Mouse (Mus musculus): ENCODE measurements around the gene Morc3.

DNA sequence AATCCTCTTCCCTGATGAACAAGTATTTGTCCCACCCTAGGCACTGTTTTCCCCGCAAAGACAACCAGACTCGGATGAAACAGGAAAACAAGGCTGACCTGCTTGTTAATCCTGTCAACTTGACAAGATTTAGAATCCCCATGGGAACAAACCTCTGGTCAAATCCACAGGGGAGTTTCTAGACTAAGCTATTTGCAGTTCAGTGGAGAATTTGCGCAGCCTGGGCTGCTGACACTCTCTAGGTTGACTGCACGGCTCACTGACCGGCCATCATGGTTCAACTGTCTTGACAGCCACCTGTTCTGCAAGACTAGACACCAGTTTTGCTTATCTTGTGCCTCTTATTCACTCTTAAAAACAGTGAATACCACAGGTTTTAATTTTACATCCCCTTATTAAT lies 1.0 kb upstream of the Morc3 start:
- TF ChIP-seq CTCF (IDR thresholded peaks at IDR 0.05; ENCODE audit: borderline replicate concordance, extremely low read depth, insufficient read depth, insufficient read length), result no peak
- no peak for TF ChIP-seq POLR2A (IDR thresholded peaks at IDR 0.05; ENCODE audit: borderline replicate concordance, extremely low read depth, insufficient read depth, insufficient read length, poor library complexity, severe bottlenecking)
